ENCODE assay signal across 9 mouse cellular contexts in genomic region chr15:82164061-82164399, GRCm38 (mm10). TPM values are rescaled to one million over a fixed set of nuclear protein-coding genes. Genes with fewer than 3 reads are reported as not detected.
DNase-seq lines count a peak whose midpoint lies in the region; ATAC-seq and TF ChIP-seq lines count a peak whose summit lies in the region.
"Had no signal": no experiment of that assay in that cellular context is flagged by ENCODE, and none has a peak within 500 bp of the region (broad histone marks: within the 10 kb centered on the region; RNA-seq: fewer than 3 reads in every experiment).

No protein-coding gene starts in this region.

- peak; percentile 15; the same call in 1 of the 2 replicates for TF ChIP-seq CTCF in kidney, adult 2 months (conservative IDR thresholded peaks at IDR 0.05; ENCODE audit: insufficient read depth, insufficient read length, low read depth, low read length)
- TF ChIP-seq CTCF in ES-Bruce4 (IDR thresholded peaks at IDR 0.05; ENCODE audit: low read depth, low read length) = peak; percentile 5
- peak; percentile 45 for TF ChIP-seq CTCF in liver, embryonic 14.5 days (IDR thresholded peaks at IDR 0.05; ENCODE audit: low read depth)

- DNase-seq in kidney, adult 2 months = peak; percentile 25
- DNase-seq in kidney, postnatal 25 days = no peak
- peak; percentile 54 for DNase-seq in c-Kit-positive CD71-positive TER-119-positive erythroid progenitor cells, embryonic 14.5 days (ENCODE audit: low spot score)
- DNase-seq in liver, embryonic 14.5 days (ENCODE audit: low read depth in 3 of 3, low spot score in 3 of 3) = peak in 1 of 3 experiments; percentile 59
- no peak for DNase-seq in cerebellum, adult 9-11 months
- DNase-seq: lung, postnatal 14 days; right cerebral cortex, postnatal 14 days had no signal

- H3K27me3 ChIP-seq in kidney, adult 2 months (replicated peaks; ENCODE audit: control insufficient read depth, insufficient read depth, low read length) = no peaks in the 10 kb centered on the region
- no peaks in the 10 kb centered on the region for H3K27me3 ChIP-seq in ES-Bruce4 (ENCODE audit: control insufficient read depth, insufficient read depth, low read length, poor library complexity, severe bottlenecking)
- H3K27me3 ChIP-seq in liver, embryonic 14.5 days (ENCODE audit: control insufficient read depth, insufficient read depth, low read length) = no peaks in the 10 kb centered on the region

- H3K9me3 ChIP-seq in ES-Bruce4 (replicated peaks; ENCODE audit: control insufficient read depth, insufficient read depth, low read length, poor library complexity, severe bottlenecking) = no peaks in the 10 kb centered on the region
- H3K9me3 ChIP-seq in liver, embryonic 14.5 days (ENCODE audit: control insufficient read depth, low read length) = no peaks in the 10 kb centered on the region

- ATAC-seq in liver, embryonic 14.5 days (ENCODE audit: insufficient read depth) = peak; percentile 73
- ATAC-seq in monocyte, adult 5-6 weeks (replicated peaks; ENCODE audit: insufficient number of reproducible peaks, low FRiP score, low TSS enrichment, poor library complexity, severe bottlenecking) = no peak

- 0 out of 2 replicates have a peak overlapping the region, but pooled peaks have one; percentile 3 for H3K9ac ChIP-seq in ES-Bruce4 (ENCODE audit: low read depth, poor library complexity, severe bottlenecking)
- H3K9ac ChIP-seq in liver, embryonic 14.5 days (replicated peaks) = peak overlapping the region; percentile 56

- H3K4me1 ChIP-seq in kidney, adult 2 months (ENCODE audit: control insufficient read depth, insufficient read depth, low read length) = peaks cover 53% of the 10 kb centered on the region
- peaks cover 2% of the 10 kb centered on the region for H3K4me1 ChIP-seq in ES-Bruce4 (ENCODE audit: control insufficient read depth, insufficient read depth, low read length)
- H3K4me1 ChIP-seq in liver, embryonic 14.5 days (replicated peaks; ENCODE audit: control insufficient read depth in 2 of 2, insufficient read depth in 2 of 2, low read length in 1 of 2) = peaks cover 36 to 48% of the 10 kb centered on the region in 2 experiments

- H3K4me3 ChIP-seq in kidney, adult 2 months (ENCODE audit: insufficient read depth, low read depth, low read length) = no peak overlapping the region
- H3K4me3 ChIP-seq in ES-Bruce4 (ENCODE audit: low read depth, low read length) = no peak overlapping the region
- H3K4me3 ChIP-seq in liver, embryonic 14.5 days (ENCODE audit: insufficient read depth in 1 of 2, low read depth in 2 of 2, low read length in 2 of 2) = no peak overlapping the region; a peak in 1 of 4 replicates

- 59% methylated on average over 4 of the region's 4 CpGs for WGBS in kidney, adult 2 months
- WGBS in liver, embryonic 14.5 days (ENCODE audit: insufficient replicate concordance) = 17% methylated on average over 4 of the region's 4 CpGs

- H3K4me2 ChIP-seq in liver, embryonic 14.5 days (ENCODE audit: low read depth) = peak overlapping the region; percentile 57

- no peaks in the 10 kb centered on the region for H3K36me3 ChIP-seq in kidney, adult 2 months (ENCODE audit: control insufficient read depth, insufficient read depth, low read length)
- H3K36me3 ChIP-seq in ES-Bruce4 (ENCODE audit: control insufficient read depth, insufficient read depth, low read length, poor library complexity, severe bottlenecking) = no peaks in the 10 kb centered on the region
- no peaks in the 10 kb centered on the region for H3K36me3 ChIP-seq in liver, embryonic 14.5 days (replicated peaks; ENCODE audit: control insufficient read depth, insufficient read depth, low read depth)

- no peak overlapping the region for H3K27ac ChIP-seq in kidney, adult 2 months (ENCODE audit: insufficient read depth, low read depth, low read length)
- peak overlapping the region; percentile 59 for H3K27ac ChIP-seq in ES-Bruce4 (ENCODE audit: insufficient read depth, low read length)
- H3K27ac ChIP-seq in liver, embryonic 14.5 days = peak overlapping the region; percentile 89

- no peak for TF ChIP-seq EP300 in ES-Bruce4 (IDR thresholded peaks at IDR 0.05; ENCODE audit: insufficient read depth, low read depth, low read length)
- peak; percentile 42 for TF ChIP-seq EP300 in liver, embryonic 14.5 days (IDR thresholded peaks at IDR 0.05; ENCODE audit: low read depth)

- no peak for TF ChIP-seq POLR2A in kidney, adult 2 months (IDR thresholded peaks at IDR 0.05; ENCODE audit: low read depth, low read length)
- TF ChIP-seq POLR2A in ES-Bruce4 (IDR thresholded peaks at IDR 0.05; ENCODE audit: insufficient read depth, low read length) = no peak

RNA-seq across cellular contexts. Expression of gene Srebf2, which starts 17.0 kb away (rescaled TPM):
- polyA plus RNA-seq in kidney, adult 2 months (2012; rRNA removed) = 102 and 118 TPM in 2 replicates
- polyA plus RNA-seq in ES-Bruce4 (2011; ENCODE audit: insufficient read depth, insufficient read length, low read depth, missing spikeins) = 205 and 210 TPM in 2 replicates
- 29.3 and 37.1 TPM in 2 replicates for polyA plus RNA-seq in liver, embryonic 14.5 days (2012; rRNA removed)
- polyA plus RNA-seq in liver, embryonic 14.5 days (2014; fragmentation: Nextera tagmentation; extraction: Ambion mirVana) = 30.8 and 35.2 TPM in 2 replicates
- 43.2 to 64.7 TPM (median 49.7 TPM) in 3 replicates for total RNA-seq in monocyte, adult 5-6 weeks (2017)

RNA-seq across cellular contexts. Expression of gene Ccdc134, which starts 36.3 kb away (rescaled TPM):
- 6.9 and 7.5 TPM in 2 replicates for polyA plus RNA-seq in kidney, adult 2 months (2012; rRNA removed)
- polyA plus RNA-seq in ES-Bruce4 (2011; ENCODE audit: insufficient read depth, insufficient read length, low read depth, missing spikeins) = 13.7 and 15.0 TPM in 2 replicates
- polyA plus RNA-seq in liver, embryonic 14.5 days (2012; rRNA removed) = 5.9 and 7.2 TPM in 2 replicates
- polyA plus RNA-seq in liver, embryonic 14.5 days (2014; fragmentation: Nextera tagmentation; extraction: Ambion mirVana) = 5.5 and 6.6 TPM in 2 replicates
- 28.6 to 54.3 TPM (median 43.2 TPM) in 3 replicates for total RNA-seq in monocyte, adult 5-6 weeks (2017)

RNA-seq across cellular contexts. Expression of gene Shisa8, which starts 48.6 kb away (rescaled TPM):
- polyA plus RNA-seq in kidney, adult 2 months (2012; rRNA removed) = 0.08 and 0.09 TPM in 2 replicates
- polyA plus RNA-seq in ES-Bruce4 (2011; ENCODE audit: insufficient read depth, insufficient read length, low read depth, missing spikeins) = 6.8 and 7.4 TPM in 2 replicates
- 0.15 and 0.19 TPM in 2 replicates for polyA plus RNA-seq in liver, embryonic 14.5 days (2012; rRNA removed)
- 0.05 and 0.09 TPM in 2 replicates for polyA plus RNA-seq in liver, embryonic 14.5 days (2014; fragmentation: Nextera tagmentation; extraction: Ambion mirVana)
- not detected in 3 replicates for total RNA-seq in monocyte, adult 5-6 weeks (2017)

Comparison
In these comparisons a context has a peak if more than half of its experiments do, and no peak if none do; other contexts are left out.
1. DNase-seq: peak in kidney, adult 2 months (single experiment) and c-Kit-positive CD71-positive TER-119-positive erythroid progenitor cells, embryonic 14.5 days (single experiment); none in kidney, postnatal 25 days (0 of 2) and cerebellum, adult 9-11 months (single experiment).
2. Peak in every context shown above with its lines, with median percentiles within 50 percentile points of each other: CTCF ChIP-seq.